8 mouse cellular contexts compared by ENCODE assay signal in genomic region chr6:97148383-97149251, GRCm38 (mm10). TPM values are rescaled to one million over a fixed set of nuclear protein-coding genes. Genes with fewer than 3 reads are reported as not detected.
DNase-seq lines count a peak whose midpoint lies in the region; ATAC-seq lines count a peak whose summit lies in the region.

Gene Eogt, minus strand, starts transcription at chr6:97149182.

- peak within 1 kb of the TSS; percentile 79 for H3K27ac ChIP-seq in hindbrain, embryonic 12.5 days

- peak; percentile 84 for DNase-seq in Muller cell, postnatal 12 days (ENCODE audit: inconsistent ontology term)
- peak; percentile 78 for DNase-seq in cerebellum, adult 9-11 months
- DNase-seq in frontal cortex, postnatal 14 days (ENCODE audit: low spot score in 2 of 2) = peak; percentile 43 to 63
- peak; percentile 58 to 70 for DNase-seq in layer of hippocampus, postnatal 14 days (ENCODE audit: low spot score in 2 of 2)
- peak; percentile 88 for DNase-seq in lung, postnatal 14 days
- DNase-seq in ovary, postnatal 36 days (ENCODE audit: low spot score) = peak; percentile 81
- peak; percentile 89 for DNase-seq in thymus, postnatal 14 days

- H3K36me3 ChIP-seq in hindbrain, embryonic 12.5 days = no peaks in the 10 kb centered on the region

- WGBS in hindbrain, embryonic 12.5 days = under 1% methylated on average over 56 of the region's 56 CpGs

- ATAC-seq in hindbrain, embryonic 12.5 days (ENCODE audit: low FRiP score) = peak; percentile 80

- H3K9ac ChIP-seq in hindbrain, embryonic 12.5 days = peak within 1 kb of the TSS; percentile 74

- peak within 1 kb of the TSS; percentile 93 for H3K4me2 ChIP-seq in hindbrain, embryonic 12.5 days (replicated peaks)

- no peaks in the 10 kb centered on the region for H3K27me3 ChIP-seq in hindbrain, embryonic 12.5 days

- no peaks in the 10 kb centered on the region for H3K9me3 ChIP-seq in hindbrain, embryonic 12.5 days (replicated peaks)

- H3K4me1 ChIP-seq in hindbrain, embryonic 12.5 days = peaks cover 30% of the 10 kb centered on the region

- peak within 1 kb of the TSS; percentile 58 for H3K4me3 ChIP-seq in hindbrain, embryonic 12.5 days

RNA-seq across cellular contexts. Expression of gene Eogt, which starts in this region (rescaled TPM):
- 12.2 and 12.6 TPM in 2 replicates for polyA plus RNA-seq in hindbrain, embryonic 12.5 days (2016; fragmentation: Nextera tagmentation; extraction: Ambion mirVana)
- total RNA-seq in layer of hippocampus, postnatal 14 days (2021) = 10 to 100 TPM; 32.1 to 38.3 TPM

Comparison
In these comparisons a context has a peak if more than half of its experiments do, and no peak if none do; other contexts are left out.
1. Peak in every context shown above with its lines: DNase-seq, ATAC-seq, H3K4me3 ChIP-seq and H3K27ac ChIP-seq.